In the genomic region with DNA sequence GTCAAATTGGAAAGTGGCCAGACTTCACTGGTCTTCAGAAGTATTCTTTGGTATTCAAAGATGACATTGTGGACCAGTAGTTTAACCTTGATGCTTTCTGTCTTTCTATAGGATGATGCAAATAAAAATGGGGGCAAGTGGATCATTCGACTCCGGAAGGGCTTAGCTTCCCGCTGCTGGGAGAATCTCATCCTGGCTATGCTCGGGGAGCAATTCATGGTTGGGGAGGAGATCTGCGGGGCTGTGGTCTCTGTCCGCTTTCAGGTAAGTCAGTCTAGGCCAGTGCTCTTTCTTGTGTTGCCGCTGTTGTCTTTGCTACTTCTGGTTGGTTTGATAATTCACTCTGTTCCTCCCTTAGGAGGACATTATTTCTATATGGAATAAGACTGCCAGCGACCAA, we compare ENCODE assay signal across 18 mouse cellular contexts. TPM values are rescaled to one million over a fixed set of nuclear protein-coding genes. Genes with fewer than 3 reads are reported as not detected.
"Had no signal": no experiment of that assay in that cellular context is flagged by ENCODE, and none has a peak within 500 bp of the region (broad histone marks: within the 10 kb centered on the region; RNA-seq: fewer than 3 reads in every experiment).

No protein-coding gene starts in this region.

- H3K9me3 ChIP-seq: midbrain, embryonic 10.5 days; midbrain, embryonic 12.5 days; neural tube, embryonic 13.5 days; neural tube, embryonic 15.5 days had no signal

- H3K27me3 ChIP-seq: midbrain, embryonic 12.5 days; neural tube, embryonic 13.5 days; neural tube, embryonic 15.5 days had no signal

- H3K4me3 ChIP-seq: midbrain, embryonic 10.5 days; midbrain, embryonic 12.5 days; myocyte; neural tube, embryonic 13.5 days; neural tube, embryonic 15.5 days had no signal

- H3K4me1 ChIP-seq: midbrain, embryonic 10.5 days; midbrain, embryonic 12.5 days; neural tube, embryonic 13.5 days; neural tube, embryonic 15.5 days had no signal

- DNase-seq: lung, embryonic 14.5 days; lung, postnatal 10 days; midbrain, embryonic 14.5 days; retina, postnatal 1 day; right cerebral cortex, adult 18-20 months; right cerebral cortex, postnatal 25 days; right cerebral cortex, postnatal 4 days; spleen, adult 18-20 months; thymus, adult 18-20 months; thymus, postnatal 14 days; thymus, postnatal 36 days had no signal

RNA-seq across cellular contexts. Expression of a gene that starts 21.3 kb away (rescaled TPM):
- total RNA-seq: megakaryocyte, adult 5-6 weeks; megakaryocyte-erythroid progenitor cell, adult 5-6 weeks had no signal

RNA-seq across cellular contexts. Expression of a gene that starts 35.3 kb away (rescaled TPM):
- total RNA-seq: megakaryocyte, adult 5-6 weeks; megakaryocyte-erythroid progenitor cell, adult 5-6 weeks had no signal

RNA-seq across cellular contexts. Expression of a gene that starts 38.4 kb away (rescaled TPM):
- total RNA-seq: megakaryocyte-erythroid progenitor cell, adult 5-6 weeks had no signal

RNA-seq across cellular contexts. Expression of a gene that starts 42.6 kb away (rescaled TPM):
- total RNA-seq: megakaryocyte, adult 5-6 weeks; megakaryocyte-erythroid progenitor cell, adult 5-6 weeks had no signal
